Mouse (Mus musculus) liver, embryonic 12.5 days (tissue): Measurements from ENCODE around the gene Tprn. TPM values are rescaled to one million over a fixed set of nuclear protein-coding genes. Genes with fewer than 3 reads are reported as not detected.
A peak's percentile ranks its signal among the peaks of the same experiment; 100 is the strongest.
"Not testable (repeated sequence)": the region's sequence is repeated elsewhere in the genome, so short reads cannot be mapped to it uniquely, and the experiment has no call there.

Experiments
- ATAC-seq: fragments of 200-750 bp; cut with Nextera tagmentation; 2 replicates; pipeline ENCODE4 v1.8.0; 2017; ENCODE audit warnings: moderate number of reproducible peaks, mild to moderate bottlenecking, moderate library complexity
- H3K27ac ChIP-seq: fragments of 300-500 bp; sonication (generic); 2 replicates; pipeline ENCODE4 v1.5.1; 2016; ENCODE audit warnings: mild to moderate bottlenecking
- H3K27me3 ChIP-seq: fragments of 300-500 bp; sonication (generic); replicated peaks from 2 replicates; pipeline ENCODE4 v1.6.1; 2016; ENCODE audit warnings: mild to moderate bottlenecking, moderate library complexity
- H3K36me3 ChIP-seq: fragments of 300-500 bp; sonication (generic); 2 replicates; pipeline ENCODE4 v1.6.1; 2016; ENCODE audit warnings: mild to moderate bottlenecking, moderate library complexity
- H3K4me1 ChIP-seq: fragments of 300-500 bp; sonication (generic); 2 replicates; pipeline ENCODE4 v1.6.1; 2016
- H3K4me2 ChIP-seq: fragments of 300-500 bp; sonication (generic); 2 replicates; pipeline ENCODE4 v1.6.1; 2016; ENCODE audit warnings: mild to moderate bottlenecking, moderate library complexity
- H3K4me3 ChIP-seq: fragments of 300-500 bp; sonication (generic); 2 replicates; pipeline ENCODE4 v1.5.1; 2016; ENCODE audit warnings: mild to moderate bottlenecking, moderate library complexity
- H3K9ac ChIP-seq: fragments of 300-500 bp; sonication (generic); 2 replicates; pipeline ENCODE4 v1.6.1; 2016; ENCODE audit warnings: mild to moderate bottlenecking, moderate library complexity
- H3K9me3 ChIP-seq: fragments of 300-500 bp; sonication (generic); replicated peaks from 2 replicates; pipeline ENCODE4 v1.6.1; 2016; ENCODE audit warnings: mild to moderate bottlenecking, moderate library complexity
- WGBS: fragments of 180-500 bp; shearing (Covaris S2); methylation state at CpG from one replicate; pipeline ENCODE4 v1.1.7; 2016; ENCODE audit not compliant: insufficient replicate concordance; 5-methylcytosine and 5-hydroxymethylcytosine counted together
- polyA plus RNA-seq: library from polyadenylated mRNA; unstranded; fragments of >200 nt; fragmentation: Nextera tagmentation; extraction: Ambion mirVana; gene quantifications from 2 replicates; pipeline ENCODE4 v1.2.1, GENCODE M21; 2016

Gene Tprn
- polyA plus RNA-seq, 1 experiment from 2014 or later, result 9.0 TPM

- H3K4me1 ChIP-seq, result peaks cover 32% of the 10 kb centered on the region
- ATAC-seq, H3K4me2 ChIP-seq, H3K9ac ChIP-seq, H3K27me3 ChIP-seq, H3K27ac ChIP-seq, H3K9me3 ChIP-seq, H3K4me3 ChIP-seq: not testable (repeated sequence)
- 75% methylated on average over 5 of the region's 5 CpGs for WGBS
- peaks cover 14% of the 10 kb centered on the region for H3K36me3 ChIP-seq
Measured at GRCm38 (mm10) chr2:25257250-25257649, 5.2 kb upstream of the Tprn start.

- Histone ChIP-seq H3K27ac (no peak overlapping the region), H3K4me1 (peaks cover 44% of the 10 kb centered on the region), H3K27me3 (peaks cover 9% of the 10 kb centered on the region), H3K4me3 (no peak overlapping the region), H3K4me2 (no peak overlapping the region), H3K9ac (no peak overlapping the region), H3K36me3 (no peaks in the 10 kb centered on the region), H3K9me3 (no peaks in the 10 kb centered on the region)
- no peak for ATAC-seq
- whole genome bisulfite sequencing, result 37% methylated on average over 2 of the region's 2 CpGs
Measured at GRCm38 (mm10) chr2:25258887-25259286, 3.5 kb upstream of the Tprn start.

DNA sequence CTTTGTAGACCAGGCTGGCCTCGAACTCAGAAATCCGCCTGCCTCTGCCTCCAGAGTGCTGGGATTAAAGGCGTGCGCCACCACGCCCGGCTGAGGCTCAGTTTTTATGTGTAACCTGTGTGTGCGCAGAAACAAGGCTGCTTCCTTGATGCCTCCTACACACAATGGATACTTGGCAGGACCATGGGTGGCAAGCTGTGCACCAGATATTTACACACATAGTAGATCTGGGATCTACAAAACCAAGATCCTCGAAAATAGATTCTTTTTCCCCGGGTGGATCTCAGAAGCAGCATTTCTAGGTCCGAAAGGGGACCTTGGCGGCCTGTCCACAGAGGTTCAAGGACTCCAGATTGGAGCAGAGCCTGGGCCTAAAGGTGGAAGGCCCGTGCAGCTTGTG, 548 bp upstream of the Tprn start:
- WGBS, result 42% methylated on average over 12 of the region's 12 CpGs
- H3K27ac ChIP-seq, result peak overlapping the region; percentile 77
- peaks cover 11% of the 10 kb centered on the region for H3K27me3 ChIP-seq
- peak overlapping the region; percentile 84 for H3K4me3 ChIP-seq
- peak overlapping the region; percentile 100 for H3K4me2 ChIP-seq
- no peaks in the 10 kb centered on the region for H3K36me3 ChIP-seq
- ATAC-seq, result peak; percentile 7; the same call in 1 of the 2 replicates
- no peaks in the 10 kb centered on the region for H3K9me3 ChIP-seq
- H3K4me1 ChIP-seq, result peaks cover 56% of the 10 kb centered on the region
- H3K9ac ChIP-seq, result peak overlapping the region; percentile 65

DNA sequence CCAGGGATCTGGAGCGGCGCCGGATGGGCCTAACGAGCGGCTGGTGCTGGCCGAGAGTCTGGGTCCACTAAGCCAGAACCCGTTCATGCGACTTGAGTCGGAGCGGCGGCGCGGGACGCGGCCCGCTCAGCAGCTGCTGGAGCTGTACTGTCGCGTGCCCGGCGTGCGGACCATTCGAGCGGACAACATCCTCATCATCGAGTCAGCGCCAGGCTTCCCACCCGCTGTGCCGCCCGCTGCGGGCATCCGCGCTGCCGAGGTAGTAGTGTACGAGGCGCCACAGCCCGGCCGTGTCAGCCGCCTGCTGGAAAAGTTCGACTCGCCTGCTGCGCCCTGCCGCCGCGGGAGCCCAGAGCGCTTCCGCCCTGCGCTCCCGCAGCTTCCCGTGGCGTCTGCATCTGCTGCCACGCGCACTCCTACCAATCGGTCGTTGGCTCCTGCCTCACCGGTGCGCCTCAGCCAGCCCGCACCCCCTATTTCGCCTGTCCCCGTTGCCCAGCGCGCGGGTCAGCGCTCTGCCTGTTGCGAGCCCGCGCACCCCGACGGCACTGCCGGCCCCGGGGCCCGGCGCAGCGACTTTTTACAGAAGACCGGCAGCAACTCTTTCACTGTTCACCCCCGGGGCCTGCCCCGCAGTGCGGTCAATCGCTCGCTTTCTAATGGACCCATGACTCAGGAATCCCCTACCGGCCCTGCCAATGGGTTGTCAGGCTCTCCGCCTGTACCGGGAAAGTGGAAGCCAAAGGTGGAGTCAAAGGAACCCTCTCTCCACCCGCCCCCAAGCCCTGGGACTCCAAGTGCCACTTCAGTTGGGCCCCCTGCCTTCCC, 591 bp downstream of the Tprn start:
- Histone ChIP-seq H3K4me2 (peak overlapping the region; percentile 100), H3K9me3 (no peaks in the 10 kb centered on the region), H3K27me3 (peaks cover 11% of the 10 kb centered on the region), H3K4me3 (peak overlapping the region; percentile 84), H3K27ac (peak overlapping the region; percentile 77), H3K36me3 (peaks cover 2% of the 10 kb centered on the region; the same call in 1 of the 2 replicates), H3K4me1 (peaks cover 63% of the 10 kb centered on the region), H3K9ac (peak overlapping the region; percentile 86)
- WGBS, result 2% methylated on average over 82 of the region's 82 CpGs
- ATAC-seq, result peak; percentile 13

DNA sequence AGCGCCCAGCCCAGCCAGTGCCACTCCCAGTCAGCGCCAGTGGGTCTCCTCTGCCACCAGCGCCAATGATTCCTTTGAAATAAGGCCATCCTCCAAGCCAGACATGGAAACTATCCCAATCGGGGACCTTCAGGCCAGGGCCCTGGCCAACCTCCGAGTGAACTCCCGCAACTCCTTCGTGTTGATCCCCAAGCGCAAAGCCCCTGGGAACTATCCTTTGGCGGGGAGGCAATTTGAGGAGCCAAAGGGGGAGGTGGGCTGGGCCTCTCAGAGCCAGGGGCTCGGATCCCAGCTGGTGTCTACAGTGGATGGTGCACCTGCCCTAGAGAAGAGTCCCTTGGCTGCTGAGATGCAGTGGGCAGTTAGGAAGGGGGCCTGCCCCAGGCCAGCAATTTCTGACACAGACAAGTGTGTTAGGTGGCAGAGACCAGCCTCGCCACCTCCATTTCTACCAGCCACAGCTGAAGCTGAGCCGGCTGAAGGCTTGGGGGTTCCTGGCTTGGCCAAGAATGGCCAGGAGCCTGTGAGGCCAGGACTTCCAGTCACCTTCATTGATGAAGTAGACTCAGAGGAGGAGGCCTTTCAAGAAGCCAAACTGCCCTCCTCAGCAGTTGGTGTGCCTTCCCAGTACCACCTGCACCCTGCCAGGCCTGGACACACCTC, 1.3 kb downstream of the Tprn start:
- H3K9me3 ChIP-seq, result no peaks in the 10 kb centered on the region
- H3K4me1 ChIP-seq, result peaks cover 68% of the 10 kb centered on the region
- H3K27ac ChIP-seq, result peak overlapping the region; percentile 77; the same call in 1 of the 2 replicates
- peak overlapping the region; percentile 86 for H3K9ac ChIP-seq
- 29% methylated on average over 12 of the region's 12 CpGs for WGBS
- peaks cover 8% of the 10 kb centered on the region for H3K36me3 ChIP-seq
- H3K4me3 ChIP-seq, result peak overlapping the region; percentile 84
- peak overlapping the region; percentile 100 for H3K4me2 ChIP-seq
- no peak for ATAC-seq
- H3K27me3 ChIP-seq, result peaks cover 11% of the 10 kb centered on the region

DNA sequence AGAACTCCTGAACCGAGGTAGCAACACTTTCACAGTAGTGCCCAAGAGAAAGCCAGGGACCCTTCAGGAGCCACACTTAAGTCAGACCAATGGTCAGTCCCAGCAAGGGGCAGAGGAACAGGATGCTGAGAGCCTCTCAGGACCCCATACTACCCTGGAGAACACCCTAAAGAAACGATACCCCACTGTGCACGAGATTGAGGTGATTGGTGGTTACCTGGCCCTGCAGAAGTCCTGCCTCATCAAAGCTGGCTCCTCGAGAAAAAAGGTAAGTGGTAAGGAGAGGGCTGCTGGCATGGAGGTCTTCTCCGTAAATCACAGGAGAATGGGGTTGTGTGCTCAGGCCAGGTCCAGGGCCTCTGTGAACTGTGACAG, 1.9 kb downstream of the Tprn start:
- WGBS, result 68% methylated on average over 5 of the region's 5 CpGs
- Histone ChIP-seq H3K9ac (peak overlapping the region; percentile 86; the same call in 1 of the 2 replicates), H3K27ac (no peak overlapping the region), H3K27me3 (peaks cover 11% of the 10 kb centered on the region), H3K9me3 (no peaks in the 10 kb centered on the region), H3K4me3 (peak overlapping the region; percentile 84), H3K4me2 (peak overlapping the region; percentile 100), H3K4me1 (peaks cover 68% of the 10 kb centered on the region), H3K36me3 (peaks cover 13% of the 10 kb centered on the region)
- no peak for ATAC-seq

DNA sequence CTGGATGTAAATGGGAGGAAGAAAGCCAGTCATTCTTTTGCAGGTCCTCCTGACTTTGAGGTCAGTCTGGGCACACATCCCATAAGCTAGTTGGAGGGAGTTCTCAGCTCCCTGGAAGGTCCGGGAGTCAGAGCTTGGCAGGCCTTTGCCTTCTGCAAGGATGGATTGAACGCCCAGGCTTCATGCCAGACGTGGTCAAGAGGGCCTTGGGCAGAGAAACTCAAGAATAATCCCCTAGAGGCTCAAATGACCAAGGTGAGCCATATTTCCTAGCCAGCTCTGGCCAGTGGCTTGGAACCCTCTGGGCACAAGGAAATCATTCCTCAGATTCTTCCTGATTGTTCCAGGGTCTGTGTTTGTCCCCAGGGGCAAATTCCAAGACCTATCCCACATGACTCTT, 2.4 kb downstream of the Tprn start:
- Histone ChIP-seq H3K27me3 (peaks cover 11% of the 10 kb centered on the region), H3K36me3 (peaks cover 19% of the 10 kb centered on the region), H3K4me2 (peak overlapping the region; percentile 100), H3K9ac (peak overlapping the region; percentile 27; the same call in 1 of the 2 replicates), H3K9me3 (no peaks in the 10 kb centered on the region), H3K4me1 (peaks cover 68% of the 10 kb centered on the region), H3K4me3 (no peak overlapping the region), H3K27ac (no peak overlapping the region)
- 67% methylated on average over 3 of the region's 3 CpGs for WGBS
- no peak for ATAC-seq

DNA sequence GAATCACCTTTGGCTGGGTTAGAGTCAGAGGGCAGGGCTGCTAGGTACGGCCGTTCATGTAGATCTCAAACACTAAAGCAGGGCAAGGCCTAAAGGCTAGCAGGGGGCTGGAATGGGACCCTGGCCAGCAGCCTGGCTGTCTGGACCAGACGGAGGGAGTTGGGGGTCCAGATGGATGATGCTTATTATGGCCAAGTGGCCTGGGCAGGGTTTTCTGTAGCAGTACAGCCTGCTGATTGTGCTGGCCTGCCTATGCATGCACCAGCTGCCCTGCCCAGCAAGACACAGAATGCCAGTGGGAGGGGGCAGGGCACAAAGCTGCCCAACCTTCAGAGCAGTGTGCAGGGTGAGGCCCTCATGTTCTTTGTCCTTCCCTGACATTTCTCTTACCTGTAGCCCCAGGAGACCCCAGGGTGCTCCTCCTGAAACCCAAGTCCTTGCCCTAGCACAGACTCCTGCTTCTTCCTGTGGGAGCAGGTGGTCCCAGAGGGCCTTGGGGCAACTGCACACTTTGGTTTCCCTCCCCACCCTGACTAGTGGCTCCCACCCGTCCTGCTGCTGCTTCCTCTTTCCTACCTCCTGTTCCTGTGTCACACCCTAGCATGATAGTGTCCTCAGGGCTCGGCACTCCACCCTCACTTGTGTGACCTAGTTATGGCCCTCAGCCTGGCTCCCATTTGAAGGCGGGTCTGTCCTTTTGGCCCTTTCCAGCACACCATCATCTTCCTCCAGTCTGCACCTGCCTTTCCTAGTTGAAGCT, 3.7 kb downstream of the Tprn start:
- H3K36me3 ChIP-seq, result peaks cover 31% of the 10 kb centered on the region
- 38% methylated on average over 6 of the region's 6 CpGs for WGBS
- H3K9me3 ChIP-seq, result no peaks in the 10 kb centered on the region
- ATAC-seq, result no peak
- peak overlapping the region; percentile 100 for H3K4me2 ChIP-seq
- H3K9ac ChIP-seq, result peak overlapping the region; percentile 52
- H3K27me3 ChIP-seq, result peaks cover 11% of the 10 kb centered on the region
- peak overlapping the region; percentile 20 for H3K4me3 ChIP-seq
- H3K4me1 ChIP-seq, result peaks cover 80% of the 10 kb centered on the region
- peak overlapping the region; percentile 64 for H3K27ac ChIP-seq

DNA sequence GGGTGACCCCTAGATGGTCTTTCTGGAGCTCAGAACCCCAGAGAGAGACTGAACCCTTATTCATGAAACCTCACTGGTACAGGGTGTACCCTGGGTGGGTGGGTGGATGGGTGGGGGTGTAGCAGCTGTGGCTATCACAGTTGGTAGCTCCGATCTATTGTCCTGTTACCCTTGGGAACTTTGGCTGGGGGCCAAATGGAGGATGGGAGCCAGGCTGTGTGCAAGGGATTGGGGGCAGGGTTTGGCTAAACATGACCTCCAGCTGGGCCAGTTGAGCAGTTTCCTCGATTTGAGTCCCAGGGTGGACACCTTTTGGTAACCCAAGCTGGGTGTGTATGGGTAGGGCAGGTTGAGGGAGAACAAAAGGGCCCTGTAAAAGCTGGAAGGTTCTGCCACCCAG, 4.3 kb downstream of the Tprn start:
- no peak for ATAC-seq
- Histone ChIP-seq H3K27me3 (peaks cover 11% of the 10 kb centered on the region), H3K9ac (peak overlapping the region; percentile 52), H3K4me3 (peak overlapping the region; percentile 20; the same call in 1 of the 2 replicates), H3K36me3 (peaks cover 33% of the 10 kb centered on the region), H3K4me1 (peaks cover 81% of the 10 kb centered on the region), H3K27ac (peak overlapping the region; percentile 64), H3K9me3 (no peaks in the 10 kb centered on the region), H3K4me2 (peak overlapping the region; percentile 100)
- 52% methylated on average over 2 of the region's 2 CpGs for WGBS

DNA sequence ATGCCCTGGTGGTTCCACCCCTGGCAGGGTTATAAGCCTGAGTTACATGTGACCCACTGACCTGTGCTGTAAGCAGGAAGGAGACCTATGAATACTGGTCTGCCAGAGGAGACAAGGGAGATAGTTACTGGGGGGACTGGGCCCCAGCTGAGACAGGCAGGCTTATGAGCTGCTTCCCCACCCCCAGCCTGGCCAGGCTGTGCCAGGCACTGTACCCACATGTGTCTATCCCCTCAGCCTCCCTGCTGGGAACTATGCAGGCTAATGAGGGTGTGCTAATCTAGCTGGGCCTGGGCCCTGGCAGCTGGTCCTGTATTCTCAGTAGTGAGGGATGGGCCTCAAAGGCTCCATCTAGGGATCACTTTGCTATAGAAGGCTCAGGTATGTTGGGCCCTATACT, 4.8 kb downstream of the Tprn start:
- ATAC-seq, result no peak
- Histone ChIP-seq H3K36me3 (peaks cover 33% of the 10 kb centered on the region), H3K9ac (peak overlapping the region; percentile 52), H3K9me3 (no peaks in the 10 kb centered on the region), H3K27ac (peak overlapping the region; percentile 64), H3K27me3 (peaks cover 11% of the 10 kb centered on the region), H3K4me3 (no peak overlapping the region), H3K4me1 (peaks cover 77% of the 10 kb centered on the region), H3K4me2 (peak overlapping the region; percentile 100)

DNA sequence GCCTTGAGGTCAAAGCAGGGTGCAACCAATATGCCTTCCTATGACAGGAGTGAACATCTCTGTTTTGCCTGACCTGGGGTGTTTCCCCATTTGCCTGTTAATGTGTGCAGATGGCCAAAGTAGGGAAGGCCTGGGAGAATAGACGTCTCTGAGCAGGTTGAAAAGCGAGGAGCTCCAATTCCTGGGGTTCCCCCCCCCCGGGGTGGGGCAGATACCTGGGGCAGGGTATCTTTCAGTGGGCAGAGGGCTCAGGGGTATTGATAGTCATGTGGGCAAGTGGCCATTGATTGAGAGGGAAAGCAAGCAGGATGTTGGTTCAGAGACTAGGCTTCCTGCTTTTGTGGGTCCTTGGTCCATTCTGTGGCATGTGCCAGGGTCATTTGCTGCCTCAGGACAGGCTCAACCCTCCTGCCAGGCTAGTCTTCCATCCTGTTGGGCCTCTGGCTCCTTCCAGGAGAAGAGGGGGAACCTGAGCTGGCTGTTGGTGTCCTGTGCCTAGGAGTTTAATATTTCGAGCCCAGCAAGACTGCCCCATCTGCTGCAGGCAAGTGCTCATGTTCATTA, 5.4 kb downstream of the Tprn start:
- no peak overlapping the region for H3K4me2 ChIP-seq
- H3K9ac ChIP-seq, result no peak overlapping the region
- peaks cover 78% of the 10 kb centered on the region for H3K4me1 ChIP-seq
- no peak overlapping the region for H3K4me3 ChIP-seq
- H3K36me3 ChIP-seq, result peaks cover 33% of the 10 kb centered on the region
- WGBS, result 71% methylated on average over 4 of the region's 4 CpGs
- H3K27ac ChIP-seq, result peak overlapping the region; percentile 64; the same call in 1 of the 2 replicates
- H3K9me3 ChIP-seq, result no peaks in the 10 kb centered on the region
- no peak for ATAC-seq
- H3K27me3 ChIP-seq, result peaks cover 11% of the 10 kb centered on the region
